In the genomic region with DNA sequence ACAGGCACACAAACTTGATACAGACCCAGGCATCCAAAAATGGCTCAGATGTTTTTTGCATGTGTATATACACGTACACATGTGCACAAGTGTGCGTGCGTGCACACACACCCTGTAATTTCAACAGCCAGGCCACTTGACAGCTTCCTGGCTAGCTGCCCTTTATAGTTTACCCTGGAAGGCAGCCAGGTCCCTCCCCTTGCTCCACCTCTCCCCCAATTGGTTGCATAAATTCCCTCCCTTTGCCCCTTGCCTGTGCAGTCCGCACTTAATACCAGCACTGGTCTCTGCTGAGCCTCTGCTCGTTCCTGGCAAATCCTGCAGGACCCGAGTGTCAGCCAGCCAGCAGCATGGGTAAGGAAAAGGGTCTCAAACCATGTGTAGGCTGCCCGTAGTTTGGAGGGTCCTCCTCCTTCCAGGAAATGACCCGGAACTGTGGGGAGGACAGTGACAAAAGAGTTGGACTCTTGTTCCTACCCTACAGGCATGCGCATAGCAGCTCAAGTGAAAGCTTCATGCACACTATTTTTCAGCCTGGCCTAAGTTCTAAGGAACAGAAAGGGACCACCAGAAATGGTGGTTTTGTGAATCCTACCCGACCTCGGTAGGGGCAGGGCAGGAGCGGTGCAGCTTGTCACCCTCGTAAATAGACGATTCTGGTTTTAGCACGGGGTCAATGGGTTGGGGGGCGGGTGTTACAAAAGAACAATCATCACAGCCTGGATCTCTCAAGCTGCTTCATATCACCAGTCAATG, we compare ENCODE assay signal across 8 mouse cellular contexts. TPM values are rescaled to one million over a fixed set of nuclear protein-coding genes. Genes with fewer than 3 reads are reported as not detected.
A peak's percentile ranks its signal among the peaks of the same experiment; 100 is the strongest.
DNase-seq lines count a peak whose midpoint lies in the region; ATAC-seq lines count a peak whose summit lies in the region.

A gene (plus strand): TSS at position 248 of the 756 bp plus-strand sequence.

- intact Hi-C loops in left cerebral cortex, postnatal 14 days (cut with DNase I) = no loop called here

- H3K36me3 ChIP-seq in embryonic facial prominence, embryonic 11.5 days (replicated peaks; ENCODE audit: control insufficient read depth, insufficient read depth, low read depth, low read length) = no peaks in the 10 kb centered on the region
- H3K36me3 ChIP-seq in intestine, embryonic 16.5 days (ENCODE audit: control insufficient read depth, insufficient read depth, low read length) = no peaks in the 10 kb centered on the region
- peaks cover 4% of the 10 kb centered on the region for H3K36me3 ChIP-seq in megakaryocyte, embryonic 14.5 days (replicated peaks; ENCODE audit: low read length)

- H3K27me3 ChIP-seq in embryonic facial prominence, embryonic 11.5 days (ENCODE audit: control insufficient read depth, insufficient read depth, low read length) = no peaks in the 10 kb centered on the region
- no peaks in the 10 kb centered on the region for H3K27me3 ChIP-seq in intestine, embryonic 16.5 days (replicated peaks; ENCODE audit: control insufficient read depth, insufficient read depth, low read length)
- H3K27me3 ChIP-seq in megakaryocyte, embryonic 14.5 days (replicated peaks) = no peaks in the 10 kb centered on the region

- 37% methylated on average over 16 of the region's 16 CpGs for WGBS in embryonic facial prominence, embryonic 11.5 days
- 2% methylated on average over 16 of the region's 16 CpGs for WGBS in intestine, embryonic 16.5 days

- H3K4me3 ChIP-seq in embryonic facial prominence, embryonic 11.5 days (ENCODE audit: low read depth, low read length) = no peak within 1 kb of the TSS
- peak within 1 kb of the TSS; percentile 45 for H3K4me3 ChIP-seq in intestine, embryonic 16.5 days (ENCODE audit: low read length)
- H3K4me3 ChIP-seq in megakaryocyte, embryonic 14.5 days (replicated peaks) = peak within 1 kb of the TSS; percentile 90

- H3K9me3 ChIP-seq in embryonic facial prominence, embryonic 11.5 days (replicated peaks; ENCODE audit: control insufficient read depth, low read length) = no peaks in the 10 kb centered on the region
- no peaks in the 10 kb centered on the region for H3K9me3 ChIP-seq in intestine, embryonic 16.5 days (ENCODE audit: control insufficient read depth, low read length)
- no peaks in the 10 kb centered on the region for H3K9me3 ChIP-seq in megakaryocyte, embryonic 14.5 days

- H3K9ac ChIP-seq in embryonic facial prominence, embryonic 11.5 days (replicated peaks; ENCODE audit: low read length) = peak within 1 kb of the TSS; percentile 28; the same call in 1 of the 2 replicates
- H3K9ac ChIP-seq in intestine, embryonic 16.5 days (ENCODE audit: low read depth, low read length) = peak within 1 kb of the TSS; percentile 63

- DNase-seq in adrenal gland, postnatal 14 days = peak; percentile 94
- DNase-seq in embryonic facial prominence, embryonic 11.5 days (ENCODE audit: low spot score) = peak; percentile 70
- DNase-seq in gastrocnemius, postnatal 4 days (ENCODE audit: low spot score in 2 of 2) = peak; percentile 49 to 67
- peak; percentile 49 to 74 for DNase-seq in left cerebral cortex, postnatal 14 days (ENCODE audit: low spot score in 2 of 2)
- peak; percentile 21 to 55 for DNase-seq in right cerebral cortex, adult 2 months (ENCODE audit: low spot score in 2 of 2)
- no peak for DNase-seq in thymus, postnatal 36 days

- no peaks in the 10 kb centered on the region for H3K4me1 ChIP-seq in embryonic facial prominence, embryonic 11.5 days (ENCODE audit: control insufficient read depth, insufficient read depth, low read length)
- peaks cover 7% of the 10 kb centered on the region for H3K4me1 ChIP-seq in intestine, embryonic 16.5 days (ENCODE audit: control insufficient read depth, insufficient read depth, low read length)
- peaks cover 33% of the 10 kb centered on the region for H3K4me1 ChIP-seq in megakaryocyte, embryonic 14.5 days

- H3K4me2 ChIP-seq in embryonic facial prominence, embryonic 11.5 days (ENCODE audit: low read depth, low read length) = peak within 1 kb of the TSS; percentile 23
- H3K4me2 ChIP-seq in intestine, embryonic 16.5 days (ENCODE audit: low read depth, low read length) = peak within 1 kb of the TSS; percentile 70

- ATAC-seq in embryonic facial prominence, embryonic 11.5 days (replicated peaks; ENCODE audit: insufficient number of reproducible peaks, low FRiP score, low TSS enrichment, low read depth) = peak; percentile 79
- ATAC-seq in intestine, embryonic 16.5 days = peak; percentile 92

- H3K27ac ChIP-seq in embryonic facial prominence, embryonic 11.5 days (replicated peaks; ENCODE audit: low read depth, low read length) = no peak within 1 kb of the TSS
- peak within 1 kb of the TSS; percentile 88 for H3K27ac ChIP-seq in intestine, embryonic 16.5 days (ENCODE audit: low read length)

RNA-seq across cellular contexts. Expression of the gene that starts here (rescaled TPM):
- 68.0 and 87.5 TPM in 2 replicates for total RNA-seq in adrenal gland, postnatal 14 days (2021)
- polyA plus RNA-seq in embryonic facial prominence, embryonic 11.5 days (2014; fragmentation: Nextera tagmentation; extraction: Ambion mirVana) = 10.5 and 11.3 TPM in 2 replicates
- 10 to 100 TPM; 14.8 to 15.4 TPM for total RNA-seq in gastrocnemius, postnatal 4 days (2021)
- polyA plus RNA-seq in intestine, embryonic 16.5 days (2015; fragmentation: Nextera tagmentation; extraction: Ambion mirVana) = 157 and 167 TPM in 2 replicates
- 1 to 10 TPM; 6.1 to 7.5 TPM for total RNA-seq in left cerebral cortex, postnatal 14 days (2021)
- 14.7 and 28.8 TPM in 2 replicates for polyA plus RNA-seq in megakaryocyte, embryonic 14.5 days (2012; ENCODE audit: insufficient read depth, low replicate concordance)

Comparison
In these comparisons a context has a peak if more than half of its experiments do, and no peak if none do; other contexts are left out.
1. DNase-seq: peak in adrenal gland, postnatal 14 days (single experiment), embryonic facial prominence, embryonic 11.5 days (single experiment), gastrocnemius, postnatal 4 days (2 of 2), left cerebral cortex, postnatal 14 days (2 of 2) and right cerebral cortex, adult 2 months (2 of 2); none in thymus, postnatal 36 days (0 of 2).